Mouse (Mus musculus) megakaryocyte progenitor cell, adult 5-6 weeks (primary cell): Measurements from ENCODE around the gene Ankrd50. TPM values are rescaled to one million over a fixed set of nuclear protein-coding genes. Genes with fewer than 3 reads are reported as not detected.
A peak's percentile ranks its signal among the peaks of the same experiment; 100 is the strongest.

Experiments used
- ATAC-seq: replicated peaks from 2 replicates; pipeline ENCODE4 v1.8.0; 2016; ENCODE audit warnings: mild to moderate bottlenecking, moderate TSS enrichment, inconsistent platforms; ENCODE audit not compliant: poor library complexity
- total RNA-seq, 2 experiments: library from RNA; stranded (forward) in 1 of 2; stranded (reverse) in 1 of 2; fragments of 157-497, 149-512 nt in 1 of 2; fragments of 200-1000 nt in 1 of 2; gene quantifications; 2 replicates each; pipeline versions ENCODE4 v1.2.3 to v1.2.4; 2015 to 2017

Ankrd50 gene
- total RNA-seq, 2 experiments from 2014 or later = 3.5 to 4.5 TPM

DNA sequence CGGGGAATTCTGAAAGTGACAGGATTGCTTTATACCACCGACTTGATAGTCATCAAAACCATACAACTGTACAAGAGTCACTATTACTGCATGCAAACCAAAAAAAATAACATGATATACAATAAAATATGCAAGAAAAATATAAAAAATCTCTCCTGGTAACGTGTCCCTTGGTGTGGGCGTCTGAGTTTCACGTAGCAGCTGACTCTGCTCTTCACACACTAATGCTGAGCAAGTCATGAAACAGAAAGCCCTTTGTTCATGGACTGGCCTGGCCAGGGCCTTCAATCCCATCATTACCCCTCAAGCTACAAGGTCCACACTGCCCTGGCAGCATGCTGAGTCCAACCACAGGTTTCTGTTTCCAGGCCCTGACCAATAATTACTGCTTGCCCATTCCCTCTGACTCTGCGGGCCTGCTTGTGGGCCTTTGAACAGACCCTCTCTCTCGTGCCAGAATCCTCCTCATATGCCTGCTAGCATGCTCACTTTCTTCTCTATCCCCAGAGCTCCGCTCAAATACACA, 17.7 kb downstream of the Ankrd50 start:
- ATAC-seq = no peak

DNA sequence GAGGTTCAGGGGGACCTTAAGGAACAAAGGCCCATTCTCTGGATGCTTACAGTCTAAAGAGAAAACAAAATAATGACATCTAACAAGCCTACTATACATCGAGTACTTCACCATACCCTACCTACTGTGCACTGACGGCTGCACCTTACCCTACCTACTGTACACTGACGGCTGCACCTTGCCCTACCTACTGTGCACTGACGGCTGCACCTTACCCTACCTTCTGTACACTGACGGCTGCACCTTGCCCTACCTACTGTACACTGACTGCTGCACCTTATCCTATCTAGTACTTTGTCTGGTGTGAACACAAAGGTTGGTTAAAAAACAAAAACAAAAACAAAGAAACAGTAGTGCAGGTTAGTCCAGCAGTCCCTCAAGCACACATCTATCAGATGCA, 18.5 kb downstream of the Ankrd50 start:
- no peak for ATAC-seq

DNA sequence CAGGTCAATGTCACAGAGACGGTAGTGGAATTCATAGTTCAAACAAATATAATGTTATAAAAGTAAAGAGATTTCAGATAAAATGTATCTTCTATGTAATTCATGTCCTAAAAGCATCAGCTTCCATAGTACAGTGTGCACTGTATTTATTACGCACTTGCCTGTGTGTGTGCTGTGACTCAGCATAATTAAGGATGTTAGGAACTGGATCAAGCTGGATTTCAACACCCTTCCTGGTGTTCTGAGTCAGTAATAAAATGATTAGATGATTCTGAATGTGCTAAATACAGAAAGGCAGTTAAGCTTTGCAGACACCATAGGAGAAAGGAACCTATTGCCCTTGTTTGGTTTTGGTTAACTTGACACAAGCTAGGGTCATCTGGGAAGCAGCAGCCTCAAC, 21.5 kb downstream of the Ankrd50 start:
- 0 out of 2 replicates have a peak, but pooled peaks have one; percentile 34 for ATAC-seq

DNA sequence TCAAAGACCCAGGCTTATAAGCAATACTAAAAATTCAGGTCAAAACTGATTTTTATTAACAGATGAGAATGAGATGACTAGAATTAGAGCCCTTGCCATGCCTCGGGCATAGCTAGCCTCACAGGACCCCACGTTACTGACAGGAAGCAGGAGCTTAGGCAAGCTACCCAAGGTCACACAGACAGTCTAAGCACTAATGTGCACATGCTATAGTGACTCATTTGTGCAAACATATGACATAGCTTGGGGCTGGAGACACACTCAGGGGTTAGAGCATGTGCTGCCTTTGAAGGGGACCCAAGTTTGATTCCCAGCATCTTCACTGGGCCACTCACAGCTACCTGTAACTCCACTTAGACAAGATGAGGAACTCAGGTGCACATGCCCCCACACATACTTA, 22.9 kb downstream of the Ankrd50 start:
- ATAC-seq = no peak

DNA sequence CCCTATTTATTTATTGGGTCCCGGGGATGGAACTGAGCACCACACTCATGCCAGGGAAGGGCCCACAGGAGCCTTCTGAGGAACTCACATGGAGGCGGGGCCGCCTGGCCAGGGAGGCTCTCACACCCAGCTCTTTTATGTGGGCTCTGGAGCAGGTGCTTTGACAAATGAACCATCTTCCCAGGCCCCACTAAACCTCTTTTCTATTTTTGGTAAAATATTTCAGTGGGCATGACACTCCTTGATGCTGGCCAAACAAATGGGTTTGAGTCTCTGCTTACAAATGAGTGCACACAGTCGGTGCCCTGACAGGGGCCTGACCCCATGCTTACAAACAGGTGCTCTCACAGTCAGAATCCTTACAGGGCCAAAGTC, 24.4 kb downstream of the Ankrd50 start:
- ATAC-seq = no peak

DNA sequence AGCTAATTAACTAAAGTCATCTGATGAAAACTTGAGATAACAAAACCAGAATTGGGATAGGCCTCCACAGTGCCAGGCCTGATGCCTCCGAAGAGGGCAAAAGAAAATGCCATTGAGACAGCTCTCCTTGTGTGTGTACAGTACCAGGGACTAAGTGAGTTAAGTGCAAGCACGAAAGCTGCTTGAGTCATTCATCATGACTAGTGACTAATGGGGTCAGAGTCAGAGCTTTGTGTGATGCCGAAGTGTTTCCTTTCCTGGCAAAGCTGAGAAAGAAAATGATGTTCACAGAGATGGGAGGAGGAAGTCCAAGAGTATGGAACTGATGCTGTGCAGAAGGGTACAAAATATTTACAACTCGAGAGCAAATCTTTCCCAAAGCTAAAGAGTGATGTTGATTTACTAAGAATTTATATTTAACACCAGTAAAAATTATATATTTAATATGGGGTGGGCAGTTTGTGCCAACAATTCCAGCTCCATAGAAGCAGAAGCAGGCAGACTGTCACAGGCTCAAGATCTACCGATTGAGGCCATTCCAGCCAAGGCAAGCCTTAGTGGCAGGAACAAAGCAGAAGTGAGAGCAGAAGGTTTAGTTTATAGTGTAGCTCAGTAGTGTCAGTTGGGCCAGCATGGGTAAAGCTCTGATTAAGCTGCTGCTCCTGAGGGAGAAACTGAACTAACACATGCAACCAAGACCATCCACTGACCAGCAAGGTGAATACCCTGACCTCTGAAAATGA, 25.0 kb downstream of the Ankrd50 start:
- ATAC-seq = peak; percentile 70

DNA sequence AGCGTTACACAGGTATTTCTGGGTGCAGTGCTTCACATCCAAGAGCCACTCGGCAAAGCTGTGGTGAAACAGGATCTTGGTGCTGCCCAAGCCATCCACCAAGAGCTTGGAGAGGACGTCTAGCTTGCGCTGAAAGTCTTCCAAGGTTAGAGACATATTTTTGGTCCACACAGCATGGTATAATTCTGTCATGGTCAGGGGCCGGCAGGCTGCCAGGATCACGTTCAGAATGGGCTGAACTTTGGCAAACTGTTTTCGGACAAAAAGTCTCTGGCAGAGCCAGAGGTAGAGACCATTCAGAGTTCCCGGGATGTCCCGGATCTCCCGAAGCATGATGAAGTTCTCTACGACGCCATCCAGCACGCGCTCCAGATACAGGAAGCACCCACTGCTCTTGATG, 27.6 kb downstream of the Ankrd50 start:
- no peak for ATAC-seq

DNA sequence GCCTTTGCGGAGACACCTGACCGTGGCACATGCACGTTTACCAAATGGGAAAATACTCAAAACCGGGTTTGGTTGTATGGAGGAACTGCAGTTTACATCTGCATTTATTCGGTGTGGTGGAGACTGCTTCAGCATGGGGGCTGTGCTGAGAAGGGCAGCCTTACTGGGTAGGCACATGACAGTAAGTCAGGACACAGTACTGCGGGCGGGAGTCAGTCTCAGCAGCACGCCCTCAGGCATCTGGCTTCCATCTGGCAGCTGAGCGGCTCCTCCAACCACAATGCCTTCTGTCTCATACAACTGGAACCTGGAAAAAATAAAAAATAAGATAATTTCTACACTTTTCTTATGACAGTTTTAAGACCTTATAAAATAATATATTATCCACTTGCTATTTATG, 32.4 kb downstream of the Ankrd50 start:
- no peak for ATAC-seq

DNA sequence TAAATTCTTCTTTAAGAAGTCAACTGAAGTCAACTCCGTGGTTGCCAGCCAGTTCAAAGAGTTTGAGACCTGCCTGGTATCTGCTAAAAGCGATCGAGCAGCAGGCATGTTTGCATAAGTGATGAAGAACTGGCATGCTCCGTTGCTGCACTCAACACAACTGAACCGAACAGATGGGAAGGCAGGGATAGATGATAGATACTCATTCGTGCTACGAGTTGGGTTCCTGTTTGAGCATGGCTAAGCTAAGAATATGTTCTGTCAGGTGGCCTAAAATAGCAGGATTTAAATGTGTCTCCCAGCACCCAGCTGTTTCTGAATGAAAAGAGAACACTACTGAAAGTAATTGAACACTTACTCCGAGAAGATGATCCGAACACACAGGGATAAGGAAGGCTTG, 38.1 kb downstream of the Ankrd50 start:
- no peak for ATAC-seq

DNA sequence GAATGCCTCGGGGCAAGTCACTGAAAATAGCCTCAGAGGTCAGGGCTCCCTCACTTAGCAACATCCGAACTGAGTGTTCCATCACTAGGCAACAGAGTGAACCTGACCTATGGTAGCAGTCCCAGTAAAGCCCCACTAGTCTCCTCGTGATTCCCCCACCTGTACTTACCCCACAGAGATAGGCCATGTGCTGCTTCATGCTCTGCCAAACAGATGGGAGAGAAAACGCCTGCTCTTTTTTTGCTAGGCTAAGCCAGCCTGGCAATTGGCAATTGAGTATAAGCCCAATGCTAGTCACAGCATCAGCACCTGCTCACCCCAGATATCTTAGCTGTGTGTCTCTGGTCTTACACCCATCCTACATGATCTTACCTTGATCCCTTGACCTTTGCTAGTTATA, 40.8 kb downstream of the Ankrd50 start:
- no peak for ATAC-seq

DNA sequence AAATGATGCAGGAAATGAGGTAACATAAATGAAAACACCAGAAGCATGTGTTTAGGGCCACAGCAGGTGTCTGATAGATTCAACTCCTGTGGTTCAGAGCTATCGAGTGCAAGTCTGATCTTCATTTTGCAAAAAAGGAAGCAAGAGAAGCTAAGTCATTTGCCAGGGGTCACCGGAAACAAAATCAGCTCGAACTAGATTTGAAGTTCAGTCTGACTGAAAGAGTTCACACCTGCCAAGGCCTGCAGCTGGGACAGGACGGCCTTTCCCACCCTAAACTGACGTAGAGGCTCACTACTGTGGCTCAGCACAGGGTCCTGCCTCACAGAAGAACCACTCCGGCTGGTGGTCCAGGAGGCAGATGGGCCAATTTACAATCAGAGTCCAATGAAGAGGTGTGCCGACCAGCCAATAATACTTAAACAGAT, 44.1 kb downstream of the Ankrd50 start:
- ATAC-seq = peak; percentile 29; the same call in 1 of the 2 replicates

DNA sequence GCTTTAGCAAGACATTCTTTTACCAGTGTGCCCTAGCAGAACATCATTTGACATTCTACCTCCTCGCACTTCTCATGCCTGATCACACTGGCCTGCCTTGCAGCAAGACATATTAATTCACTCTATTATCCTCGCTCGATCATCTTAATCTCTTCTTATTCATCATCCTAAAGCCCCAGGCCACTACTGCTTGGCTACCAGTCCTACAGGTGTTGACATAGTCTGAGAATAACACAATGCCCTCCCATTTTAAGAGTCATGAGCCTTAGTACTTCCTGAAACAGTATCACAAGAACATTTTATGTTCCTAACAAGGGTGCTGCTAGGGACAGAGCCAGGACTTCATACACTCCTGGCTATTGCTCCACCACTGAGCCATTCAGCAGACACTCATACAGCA, 48.0 kb downstream of the Ankrd50 start:
- no peak for ATAC-seq

DNA sequence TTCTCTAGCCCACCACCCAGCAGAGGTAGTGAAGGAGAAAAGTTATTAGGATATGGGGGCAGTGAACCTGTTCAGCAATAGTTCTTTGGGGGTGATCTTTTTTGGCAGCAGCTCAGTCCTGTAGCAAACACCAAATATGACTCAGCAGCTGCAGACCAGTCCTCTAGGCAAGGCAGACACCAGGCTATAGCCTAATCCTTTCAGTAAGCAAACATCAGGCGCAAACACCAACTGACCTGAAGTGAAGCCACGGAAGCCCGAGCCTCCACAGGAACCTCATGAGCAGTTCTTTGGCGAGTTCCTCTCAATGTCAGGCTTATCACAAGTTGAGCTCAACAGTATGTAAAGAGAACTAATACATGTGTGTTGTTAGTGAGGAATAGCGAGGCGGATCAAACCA, 48.8 kb downstream of the Ankrd50 start:
- ATAC-seq = no peak

DNA sequence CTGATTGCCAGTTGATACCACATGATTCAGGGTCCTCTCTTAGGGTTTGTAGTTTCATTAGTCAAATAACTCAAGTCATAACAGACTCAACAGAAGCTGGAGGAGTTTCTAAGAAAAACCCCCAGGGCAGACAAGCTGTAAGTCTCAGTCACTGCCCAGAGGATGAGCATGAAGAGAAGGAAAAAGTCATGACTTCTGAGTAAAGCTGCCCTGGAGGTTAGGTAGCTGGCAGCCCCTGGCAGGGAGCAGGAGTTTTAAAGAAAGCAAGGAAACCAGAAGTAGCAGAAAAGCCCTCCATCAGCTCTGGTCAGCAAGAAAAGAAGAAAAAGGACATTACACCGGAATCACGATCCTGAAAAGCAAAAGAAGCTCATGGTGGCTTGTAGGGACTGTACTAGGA, 50.2 kb downstream of the Ankrd50 start:
- ATAC-seq = no peak

DNA sequence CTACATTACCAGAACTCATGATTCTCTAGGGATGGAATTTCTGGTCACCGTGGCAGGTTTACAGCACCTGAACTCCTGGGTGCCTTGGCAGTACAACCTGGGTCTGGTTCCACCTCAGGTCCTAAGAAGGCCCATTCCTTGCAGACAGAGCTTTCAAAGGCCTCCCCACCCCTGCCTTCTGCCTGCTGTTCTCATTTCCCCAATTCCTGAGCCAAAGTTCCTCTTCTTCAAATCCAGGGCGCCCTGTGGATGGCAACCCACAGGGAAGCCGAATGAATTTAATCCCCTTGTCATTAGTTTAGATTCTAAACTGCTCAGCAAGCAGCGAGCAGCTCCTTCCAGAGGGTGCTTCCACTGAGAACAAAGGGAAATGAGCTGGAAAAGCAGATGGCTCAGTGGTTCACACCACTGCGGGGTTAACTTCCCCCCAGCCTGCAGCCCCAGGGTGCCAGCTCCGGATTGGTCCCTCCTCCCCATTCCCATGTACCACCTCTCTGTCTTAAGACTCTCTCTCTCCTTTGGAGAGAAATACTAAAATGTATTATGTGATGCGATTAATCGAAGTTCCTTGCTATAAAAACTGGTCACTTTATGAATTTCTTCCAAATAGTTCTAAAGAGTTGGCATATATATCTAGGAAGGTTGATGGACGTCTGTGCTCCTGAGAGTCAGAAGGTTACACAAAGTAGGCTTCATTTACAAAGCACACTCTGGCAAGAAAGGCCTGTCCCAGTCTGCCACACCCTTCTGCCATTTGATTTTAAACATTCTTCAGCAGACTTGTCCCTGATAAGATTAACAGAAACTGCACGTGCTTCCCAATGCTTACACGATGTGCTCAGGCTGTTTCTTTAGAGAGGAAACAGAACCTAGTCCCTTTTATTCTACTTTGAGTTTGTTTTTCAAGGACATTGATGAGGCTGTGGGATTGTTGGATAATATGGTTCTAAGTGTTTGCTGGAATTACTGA, 50.9 kb downstream of the Ankrd50 start:
- ATAC-seq = peak; percentile 68

DNA sequence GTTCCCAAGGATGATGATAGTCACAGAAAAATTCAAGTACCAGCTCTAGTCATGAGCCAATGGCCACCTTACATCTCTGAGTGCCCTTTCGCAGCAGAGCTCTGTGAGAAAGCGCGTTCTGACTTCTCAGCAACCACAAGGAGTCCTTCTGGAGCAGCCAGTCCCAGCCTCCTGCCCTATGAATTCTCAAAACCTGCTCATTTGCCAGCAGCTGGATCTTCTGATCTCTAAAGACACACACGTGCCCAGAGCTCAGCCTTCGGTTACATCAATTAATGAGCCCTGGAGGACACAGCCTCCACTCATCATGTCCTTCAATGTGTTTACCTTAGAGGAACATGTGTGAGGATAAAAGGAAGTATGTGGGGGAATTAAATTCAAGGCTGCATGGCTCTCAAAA, 53.2 kb downstream of the Ankrd50 start:
- no peak for ATAC-seq

DNA sequence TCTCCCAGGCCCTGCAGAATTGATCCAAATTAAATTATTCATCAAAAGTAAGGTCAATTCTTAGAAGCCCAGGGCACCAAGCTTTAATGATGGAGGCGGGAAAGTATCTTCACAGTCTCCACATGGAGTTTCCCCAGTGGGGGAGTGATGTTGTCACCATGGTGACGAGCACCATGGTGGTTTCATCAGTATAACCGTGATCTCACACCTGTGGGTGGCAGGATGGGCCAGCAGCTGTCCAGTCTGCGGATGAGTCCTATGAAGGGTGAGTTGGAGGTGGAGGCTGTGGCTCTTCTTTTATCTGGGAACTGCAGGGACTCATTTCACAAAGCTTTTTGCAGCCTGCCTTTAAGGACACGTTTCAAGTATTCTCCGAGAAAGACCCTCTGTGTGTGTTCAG, 53.6 kb downstream of the Ankrd50 start:
- no peak for ATAC-seq

DNA sequence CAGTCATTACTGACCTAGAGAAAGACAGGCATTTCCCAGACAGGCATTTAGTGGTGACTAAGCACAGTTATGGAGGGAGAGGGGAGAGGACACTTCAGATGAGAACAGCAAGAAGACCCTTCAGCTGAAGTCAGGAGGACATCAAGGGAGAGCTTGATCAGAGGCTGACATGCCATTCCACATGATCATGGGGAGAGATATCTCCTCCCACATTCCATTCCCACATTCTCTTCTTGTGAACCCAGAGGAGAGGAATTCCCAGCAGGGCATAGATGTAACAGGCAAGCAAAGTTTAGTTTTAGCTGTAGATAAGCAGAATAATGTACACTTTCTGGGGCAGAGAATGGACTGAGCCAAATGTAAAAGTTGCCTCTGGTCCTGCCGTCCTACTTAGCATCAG, 57.4 kb downstream of the Ankrd50 start:
- no peak for ATAC-seq

DNA sequence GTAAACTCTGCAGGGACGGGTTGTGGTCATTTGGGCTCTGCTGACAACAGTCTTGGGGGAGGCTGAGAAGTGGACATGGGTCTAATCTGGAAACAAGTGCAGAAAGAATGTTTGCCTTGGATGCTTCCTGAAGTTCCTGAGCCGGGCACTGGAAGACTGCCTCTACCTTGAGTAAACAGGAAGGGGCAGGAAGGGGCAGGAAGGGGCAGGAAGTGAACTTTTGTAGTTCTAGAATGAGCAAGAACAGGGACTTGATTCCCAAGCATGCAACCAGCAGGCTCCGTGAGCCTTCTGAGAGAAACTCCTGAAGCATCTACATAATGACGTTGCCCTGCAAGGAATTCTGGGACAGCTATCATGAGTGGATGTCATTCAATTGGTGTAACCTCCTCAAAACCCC, 60.7 kb downstream of the Ankrd50 start:
- ATAC-seq = no peak

DNA sequence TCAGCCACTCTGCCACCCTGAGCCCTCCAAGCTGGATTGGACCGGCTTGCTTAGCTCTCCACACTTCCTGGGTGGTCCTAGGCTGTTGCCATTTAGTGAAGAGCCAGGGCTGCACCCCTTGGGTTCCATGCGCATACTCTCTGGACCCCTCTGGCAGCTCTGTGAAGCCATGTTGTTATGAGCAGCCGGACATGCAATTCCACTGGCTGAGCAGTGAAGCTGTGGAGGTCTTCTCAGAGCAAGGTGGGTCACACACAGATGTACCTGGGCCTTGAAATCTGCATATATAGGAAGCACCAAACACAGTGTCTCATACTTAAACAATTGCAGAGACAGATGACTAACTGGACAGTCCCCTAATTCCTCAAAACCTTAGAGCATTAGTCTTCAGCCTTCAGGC, 64.7 kb downstream of the Ankrd50 start:
- no peak for ATAC-seq

DNA sequence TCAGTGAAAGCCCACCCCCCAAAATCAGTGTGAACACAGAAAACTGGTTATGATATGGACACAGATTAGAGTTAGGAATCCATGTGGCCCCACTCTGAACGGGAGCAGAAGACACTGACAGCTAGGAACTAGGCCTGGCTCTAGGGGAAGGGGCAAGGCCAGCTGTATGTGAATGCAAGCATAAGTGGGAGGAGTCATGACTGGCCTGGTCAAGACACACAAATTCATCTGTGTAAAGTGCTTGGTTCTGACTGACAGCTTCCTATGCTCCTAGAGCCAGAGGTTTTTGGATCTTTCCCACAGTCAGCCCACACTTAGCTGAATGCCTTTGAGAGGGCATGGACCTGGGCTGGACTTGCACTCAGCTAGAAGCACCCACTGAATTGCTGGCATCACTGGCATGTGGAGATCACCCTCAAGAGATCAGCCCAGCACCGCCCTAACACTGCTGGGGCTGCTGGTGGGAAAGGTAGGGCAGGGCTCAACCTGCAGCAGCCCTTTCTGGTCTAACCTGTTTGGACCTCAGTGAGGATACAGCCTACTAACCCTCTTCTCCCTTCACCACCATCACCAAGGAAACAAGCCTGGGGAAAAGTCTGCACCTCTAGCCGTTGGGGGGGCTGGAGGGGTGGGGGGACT, 69.2 kb downstream of the Ankrd50 start:
- ATAC-seq = no peak
